Mouse (Mus musculus) liver, embryonic 11.5 days (tissue): ENCODE data around the gene Agap1. TPM values are rescaled to one million over a fixed set of nuclear protein-coding genes. Genes with fewer than 3 reads are reported as not detected.

Experiments
- ATAC-seq: fragments of 200-750 bp; cut with Nextera tagmentation; replicated peaks from 2 replicates; pipeline ENCODE4 v1.8.0; 2017; ENCODE audit warnings: moderate number of reproducible peaks, mild to moderate bottlenecking, moderate TSS enrichment, moderate library complexity; ENCODE audit not compliant: low FRiP score
- DNase-seq: peaks from one replicate; pipeline ENCODE4 v3.0.0-alpha.2; 2017; ENCODE audit warnings: low spot score
- H3K27ac ChIP-seq: fragments of 300-500 bp; sonication (generic); 2 replicates; pipeline ENCODE4 v1.5.1; 2014; ENCODE audit warnings: mild to moderate bottlenecking, low read depth, low read length, control low read depth
- H3K27me3 ChIP-seq: fragments of 300-500 bp; sonication (generic); replicated peaks from 2 replicates; pipeline ENCODE4 v1.6.1; 2014; ENCODE audit warnings: low read length, mixed read lengths; ENCODE audit not compliant: control insufficient read depth, insufficient read depth
- H3K36me3 ChIP-seq: fragments of 300-500 bp; sonication (generic); 2 replicates; pipeline ENCODE4 v1.6.1; 2014; ENCODE audit warnings: mild to moderate bottlenecking, low read length, moderate library complexity, mixed read lengths; ENCODE audit not compliant: control insufficient read depth, insufficient read depth
- H3K4me1 ChIP-seq: fragments of 300-500 bp; sonication (generic); replicated peaks from 2 replicates; pipeline ENCODE4 v1.6.1; 2014; ENCODE audit warnings: low read length, mixed read lengths; ENCODE audit not compliant: control insufficient read depth, insufficient read depth
- H3K4me2 ChIP-seq: fragments of 300-500 bp; sonication (generic); 2 replicates; pipeline ENCODE4 v1.6.1; 2014; ENCODE audit warnings: mild to moderate bottlenecking, control low read depth, moderate library complexity
- H3K4me3 ChIP-seq: fragments of 300-500 bp; sonication (generic); 2 replicates; pipeline ENCODE4 v1.5.1; 2014; ENCODE audit warnings: low read depth, low read length, control low read depth
- H3K9ac ChIP-seq: fragments of 300-500 bp; sonication (generic); 2 replicates; pipeline ENCODE4 v1.6.1; 2014; ENCODE audit warnings: low read depth, low read length, control low read depth
- H3K9me3 ChIP-seq: fragments of 300-500 bp; sonication (generic); 2 replicates; pipeline ENCODE4 v1.6.1; 2016; ENCODE audit warnings: low read length, inconsistent platforms, mixed read lengths; ENCODE audit not compliant: control insufficient read depth
- WGBS: fragments of 180-500 bp; shearing (Covaris S2); extraction: QIAGEN DNeasy Blood & Tissue Kit; methylation state at CpG from one replicate; pipeline ENCODE4 v1.1.7; 2014; 5-methylcytosine and 5-hydroxymethylcytosine counted together
- polyA plus RNA-seq: library from polyadenylated mRNA; unstranded; fragments of >200 nt; fragmentation: Nextera tagmentation; extraction: Ambion mirVana; gene quantifications from 2 replicates; pipeline ENCODE4 v1.2.1, GENCODE M21; 2014

The Agap1 gene
- polyA plus RNA-seq, 1 experiment from 2014 or later = 4.6 TPM

GRCm38 (mm10) chr1:89717100-89717499 is 262.5 kb downstream of the Agap1 start:
- H3K4me3 ChIP-seq = no peak overlapping the region
- no peaks in the 10 kb centered on the region for H3K4me1 ChIP-seq
- 80% methylated on average over 4 of the region's 4 CpGs for WGBS
- ATAC-seq = no peak
- no peaks in the 10 kb centered on the region for H3K36me3 ChIP-seq
- H3K27me3 ChIP-seq = no peaks in the 10 kb centered on the region
- no peak overlapping the region for H3K9ac ChIP-seq
- no peak overlapping the region for H3K27ac ChIP-seq
- no peak overlapping the region for H3K4me2 ChIP-seq
- no peaks in the 10 kb centered on the region for H3K9me3 ChIP-seq
- DNase-seq = no peak

DNA sequence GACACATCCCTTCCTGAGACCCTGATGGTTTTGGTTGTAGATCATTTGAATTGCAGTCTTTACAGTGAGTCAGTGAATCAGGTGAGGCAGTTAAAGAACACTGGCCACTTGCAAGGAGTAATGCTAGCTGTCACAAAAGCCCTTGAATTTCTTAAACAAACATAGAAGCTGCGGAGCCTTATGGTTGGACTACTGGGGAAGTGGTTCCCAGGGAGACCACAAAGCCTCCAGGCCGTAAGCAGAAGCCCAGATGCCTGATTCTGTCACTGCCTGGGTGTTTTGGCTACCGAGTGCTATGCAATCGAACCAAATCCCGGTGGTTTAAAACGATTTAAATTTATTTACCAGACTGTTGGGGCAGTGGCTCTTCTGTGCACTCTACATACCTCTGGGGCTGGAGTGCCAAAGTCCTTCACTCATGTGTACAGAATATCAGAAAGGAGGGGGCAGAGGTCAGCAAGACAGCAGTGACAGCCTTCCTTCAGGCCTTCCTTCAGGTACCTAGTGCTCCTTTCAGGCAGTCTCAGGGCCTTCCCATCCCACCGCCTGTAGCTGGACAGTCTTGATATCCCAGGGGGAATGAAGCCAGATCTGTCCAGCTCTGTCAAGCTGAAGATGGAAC is 264.3 kb downstream of the Agap1 start:
- Histone ChIP-seq H3K4me1 (0 out of 2 replicates have a peak, but pooled peaks cover 4% of the 10 kb centered on the region), H3K4me3 (no peak overlapping the region), H3K9ac (no peak overlapping the region), H3K9me3 (no peaks in the 10 kb centered on the region), H3K36me3 (no peaks in the 10 kb centered on the region), H3K27me3 (no peaks in the 10 kb centered on the region), H3K4me2 (no peak overlapping the region), H3K27ac (no peak overlapping the region)
- 64% methylated on average over 7 of the region's 7 CpGs for WGBS
- DNase-seq (no peak), ATAC-seq (no peak)

GRCm38 (mm10) chr1:89724141-89724540 is 269.5 kb downstream of the Agap1 start:
- Histone ChIP-seq H3K27ac (no peak overlapping the region), H3K4me2 (no peak overlapping the region), H3K27me3 (no peaks in the 10 kb centered on the region), H3K36me3 (no peaks in the 10 kb centered on the region), H3K9me3 (no peaks in the 10 kb centered on the region), H3K4me3 (no peak overlapping the region), H3K4me1 (peaks cover 12% of the 10 kb centered on the region), H3K9ac (no peak overlapping the region)
- ATAC-seq = no peak
- no peak for DNase-seq
- 33% methylated on average over 3 of the region's 3 CpGs for WGBS

DNA sequence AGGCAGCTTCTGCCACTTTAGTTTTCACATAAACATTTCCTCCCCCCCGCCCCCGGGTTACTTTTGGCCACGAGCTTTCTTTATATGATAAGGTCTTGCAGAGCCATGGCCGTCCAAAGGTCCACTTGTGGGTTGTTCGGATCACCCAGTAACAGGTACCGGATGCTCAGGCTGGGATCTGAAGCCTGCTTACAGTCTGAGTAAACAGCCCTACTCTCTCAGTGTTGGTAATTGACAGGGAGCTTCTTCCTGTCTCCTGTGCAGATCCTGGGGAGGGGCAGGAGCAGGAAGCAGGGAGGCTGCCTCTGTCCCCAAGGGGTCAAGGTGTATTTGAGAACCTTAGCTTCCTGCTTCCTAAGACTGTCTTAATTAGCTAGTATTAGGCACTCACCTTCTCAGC is 269.9 kb downstream of the Agap1 start:
- 58% methylated on average over 6 of the region's 6 CpGs for WGBS
- Histone ChIP-seq H3K27ac (peak overlapping the region; percentile 38), H3K27me3 (no peaks in the 10 kb centered on the region), H3K4me2 (no peak overlapping the region), H3K9me3 (no peaks in the 10 kb centered on the region), H3K9ac (no peak overlapping the region), H3K4me1 (peaks cover 12% of the 10 kb centered on the region), H3K4me3 (no peak overlapping the region), H3K36me3 (no peaks in the 10 kb centered on the region)
- ATAC-seq = 0 out of 2 replicates have a peak, but pooled peaks have one; percentile 34
- no peak for DNase-seq

DNA sequence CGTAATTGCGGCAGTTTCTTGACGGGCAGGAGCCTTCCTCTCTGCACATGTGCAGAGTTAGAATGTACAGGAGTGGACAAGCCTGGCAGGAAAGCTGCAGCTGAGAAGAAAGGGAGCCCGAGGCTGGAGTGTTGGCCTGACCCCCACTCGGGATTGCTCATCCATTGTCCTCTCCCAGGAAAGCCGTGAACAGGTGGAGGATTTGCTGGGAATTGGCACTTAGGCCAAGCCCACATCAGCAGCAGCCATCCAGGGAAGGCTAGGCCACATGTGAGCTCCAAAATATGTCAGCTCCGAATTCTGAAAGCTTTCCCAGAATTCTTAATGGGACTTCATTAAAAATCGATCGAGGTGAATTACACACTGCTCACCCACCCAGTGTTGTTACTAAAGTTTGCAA is 270.4 kb downstream of the Agap1 start:
- H3K9me3 ChIP-seq = no peaks in the 10 kb centered on the region
- WGBS = 68% methylated on average over 9 of the region's 9 CpGs
- peak overlapping the region; percentile 38 for H3K27ac ChIP-seq
- no peak overlapping the region for H3K4me3 ChIP-seq
- no peaks in the 10 kb centered on the region for H3K27me3 ChIP-seq
- DNase-seq = no peak
- no peak for ATAC-seq
- peaks cover 12% of the 10 kb centered on the region for H3K4me1 ChIP-seq
- H3K9ac ChIP-seq = no peak overlapping the region
- no peak overlapping the region for H3K4me2 ChIP-seq
- H3K36me3 ChIP-seq = no peaks in the 10 kb centered on the region

DNA sequence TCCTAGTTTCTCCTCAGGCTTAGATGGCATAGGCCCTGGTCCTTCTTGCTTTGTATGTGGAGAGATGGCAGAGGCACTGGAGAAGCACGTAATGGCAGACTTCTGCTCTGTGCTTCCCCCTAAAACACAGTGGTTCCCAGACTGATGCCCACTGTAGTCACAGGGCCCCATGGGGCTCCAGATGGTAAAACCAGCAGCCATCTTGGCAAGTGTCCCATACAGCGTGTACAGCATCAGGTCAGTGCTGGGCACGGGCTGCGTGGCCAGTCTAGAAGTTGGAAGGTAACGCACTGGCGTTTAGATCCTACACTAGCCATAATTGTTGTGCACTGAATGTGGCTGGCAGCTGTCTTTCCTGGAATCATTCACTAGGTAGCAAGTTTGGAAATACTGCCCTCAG is 273.9 kb downstream of the Agap1 start:
- Histone ChIP-seq H3K4me2 (no peak overlapping the region), H3K9me3 (no peaks in the 10 kb centered on the region), H3K4me1 (peaks cover 12% of the 10 kb centered on the region), H3K36me3 (no peaks in the 10 kb centered on the region), H3K27ac (no peak overlapping the region), H3K4me3 (no peak overlapping the region), H3K9ac (no peak overlapping the region), H3K27me3 (no peaks in the 10 kb centered on the region)
- no peak for ATAC-seq
- DNase-seq = no peak
- 96% methylated on average over 6 of the region's 6 CpGs for WGBS

DNA sequence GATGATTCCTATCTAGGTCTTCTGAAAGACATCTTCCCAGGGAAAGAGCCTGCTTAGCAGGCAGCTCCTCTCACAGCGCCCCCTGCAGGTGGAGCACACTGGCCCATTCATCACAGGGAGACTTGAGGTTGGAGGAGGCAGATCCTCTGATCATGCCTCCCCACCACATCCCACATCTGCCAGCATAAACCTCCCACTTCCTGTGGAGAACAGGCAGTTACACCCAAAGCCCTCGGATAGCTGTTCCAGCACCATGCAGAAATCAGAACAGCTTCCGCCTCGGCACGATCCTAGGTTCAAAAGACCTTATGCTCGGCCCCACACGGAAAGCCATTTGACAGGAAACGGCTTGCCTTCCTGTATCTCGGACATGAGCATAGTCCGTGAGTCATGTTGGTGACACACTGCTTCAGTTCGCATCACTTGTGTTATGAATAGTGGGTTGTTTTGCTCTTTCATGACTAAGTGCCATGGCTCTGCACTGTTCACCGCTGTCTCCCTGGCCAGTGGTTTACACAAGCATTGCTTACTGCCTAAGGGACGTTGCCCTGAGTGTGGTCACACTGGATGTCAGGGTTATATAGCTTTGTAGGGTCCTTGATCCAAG is 276.1 kb downstream of the Agap1 start:
- Histone ChIP-seq H3K4me3 (no peak overlapping the region), H3K27me3 (no peaks in the 10 kb centered on the region), H3K4me1 (no peaks in the 10 kb centered on the region), H3K4me2 (no peak overlapping the region), H3K36me3 (no peaks in the 10 kb centered on the region), H3K9ac (no peak overlapping the region), H3K9me3 (no peaks in the 10 kb centered on the region), H3K27ac (no peak overlapping the region)
- 68% methylated on average over 13 of the region's 13 CpGs for WGBS
- ATAC-seq = no peak
- DNase-seq = no peak

- Histone ChIP-seq H3K4me3 (no peak overlapping the region), H3K4me2 (no peak overlapping the region), H3K27ac (no peak overlapping the region), H3K36me3 (no peaks in the 10 kb centered on the region), H3K27me3 (no peaks in the 10 kb centered on the region), H3K9me3 (no peaks in the 10 kb centered on the region), H3K9ac (no peak overlapping the region), H3K4me1 (no peaks in the 10 kb centered on the region)
- ATAC-seq (no peak), DNase-seq (no peak)
- 78% methylated on average over 9 of the region's 9 CpGs for WGBS
Measured at GRCm38 (mm10) chr1:89734368-89734767, 279.8 kb downstream of the Agap1 start.

GRCm38 (mm10) chr1:89735146-89735545 is 280.5 kb downstream of the Agap1 start:
- Histone ChIP-seq H3K27me3 (no peaks in the 10 kb centered on the region), H3K4me3 (no peak overlapping the region), H3K9me3 (no peaks in the 10 kb centered on the region), H3K9ac (no peak overlapping the region), H3K36me3 (no peaks in the 10 kb centered on the region), H3K4me1 (no peaks in the 10 kb centered on the region), H3K27ac (no peak overlapping the region), H3K4me2 (no peak overlapping the region)
- WGBS = 87% methylated on average over 6 of the region's 6 CpGs
- ATAC-seq (no peak), DNase-seq (no peak)
